21 mouse cellular contexts compared by ENCODE assay signal in the genomic region with DNA sequence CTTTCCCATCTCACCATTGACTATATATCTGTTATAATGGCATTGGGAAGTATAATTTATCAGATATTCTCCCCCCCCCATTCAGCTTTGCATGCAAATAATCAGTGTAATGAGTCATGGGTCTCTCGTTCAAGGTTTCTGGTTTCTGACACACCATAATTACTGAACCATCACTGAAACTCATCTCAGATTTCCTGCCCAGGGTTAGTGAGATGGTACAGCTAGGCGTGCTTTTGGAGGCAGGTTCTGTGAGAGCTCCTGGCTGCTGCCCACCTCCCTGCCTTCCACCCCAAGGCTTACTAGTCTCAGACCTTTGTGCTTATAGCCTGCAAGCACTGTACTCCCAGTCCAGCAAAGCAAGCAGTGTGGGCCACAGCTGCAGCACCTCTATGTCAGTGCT.
"Had no signal": no experiment of that assay in that cellular context is flagged by ENCODE, and none has a peak within 500 bp of the region (broad histone marks: within the 10 kb centered on the region; RNA-seq: fewer than 3 reads in every experiment).

No protein-coding gene starts in this region.

- H3K9me3 ChIP-seq: limb, embryonic 10.5 days; limb, embryonic 13.5 days; liver, embryonic 12.5 days; liver, embryonic 15.5 days; neural tube, embryonic 12.5 days; neural tube, embryonic 15.5 days; stomach, embryonic 15.5 days had no signal

- H3K4me3 ChIP-seq: layer of hippocampus, adult 2 months; limb, embryonic 10.5 days; limb, embryonic 13.5 days; liver, embryonic 12.5 days; liver, embryonic 15.5 days; neural tube, embryonic 12.5 days; neural tube, embryonic 15.5 days; stomach, embryonic 15.5 days had no signal

- H3K27ac ChIP-seq: layer of hippocampus, adult 2 months; limb, embryonic 10.5 days; limb, embryonic 13.5 days; liver, embryonic 12.5 days; liver, embryonic 15.5 days; neural tube, embryonic 12.5 days; neural tube, embryonic 15.5 days; stomach, embryonic 15.5 days had no signal

- ATAC-seq: liver, embryonic 12.5 days had no signal

- H3K36me3 ChIP-seq: limb, embryonic 10.5 days; limb, embryonic 13.5 days; liver, embryonic 12.5 days; liver, embryonic 15.5 days; neural tube, embryonic 12.5 days; neural tube, embryonic 15.5 days; stomach, embryonic 15.5 days had no signal

- H3K9ac ChIP-seq: limb, embryonic 13.5 days; liver, embryonic 12.5 days; liver, embryonic 15.5 days; neural tube, embryonic 12.5 days; neural tube, embryonic 15.5 days; stomach, embryonic 15.5 days had no signal

- H3K27me3 ChIP-seq: limb, embryonic 13.5 days; liver, embryonic 12.5 days; liver, embryonic 15.5 days; neural tube, embryonic 12.5 days; neural tube, embryonic 15.5 days; stomach, embryonic 15.5 days had no signal

- H3K4me1 ChIP-seq: limb, embryonic 10.5 days; liver, embryonic 12.5 days; liver, embryonic 15.5 days; neural tube, embryonic 12.5 days; stomach, embryonic 15.5 days had no signal

- DNase-seq: kidney, adult 11 months; kidney, adult 9 months; layer of hippocampus, adult 9-11 months; liver; lung, adult 18-20 months; lung, postnatal 14 days; lung, postnatal 4 days; midbrain, embryonic 14.5 days; right cerebral cortex, adult 18-20 months; right cerebral cortex, postnatal 14 days; right cerebral cortex, postnatal 4 days; thymus, postnatal 25 days had no signal

- H3K4me2 ChIP-seq: limb, embryonic 13.5 days; liver, embryonic 12.5 days; liver, embryonic 15.5 days; midbrain, embryonic 11.5 days; neural tube, embryonic 12.5 days; neural tube, embryonic 15.5 days; stomach, embryonic 15.5 days had no signal
